Mouse (Mus musculus): ENCODE measurements around the gene Tinf2.

Tinf2 gene

GRCm38 (mm10) chr14:55702761-55703160 lies 21.1 kb upstream of the Tinf2 start:
- DNase-seq (ENCODE audit: low spot score in 2 of 2), result no peak

- DNase-seq (ENCODE audit: low spot score in 2 of 2), result no peak
Observed at GRCm38 (mm10) chr14:55701131-55701530, 19.5 kb upstream of the Tinf2 start.

GRCm38 (mm10) chr14:55697226-55697625 lies 15.6 kb upstream of the Tinf2 start:
- DNase-seq (ENCODE audit: low spot score in 2 of 2), result no peak

- DNase-seq (ENCODE audit: low spot score in 2 of 2), result no peak
Observed at GRCm38 (mm10) chr14:55689433-55689832, 7.8 kb upstream of the Tinf2 start.

- no peak for DNase-seq (ENCODE audit: low spot score in 2 of 2)
Observed at GRCm38 (mm10) chr14:55682118-55682493, 486 bp upstream of the Tinf2 start.

GRCm38 (mm10) chr14:55677615-55678014 lies 4.0 kb downstream of the Tinf2 start:
- no peak for DNase-seq (ENCODE audit: low spot score in 2 of 2)

GRCm38 (mm10) chr14:55672741-55673060 lies 8.9 kb downstream of the Tinf2 start:
- DNase-seq (ENCODE audit: low spot score in 2 of 2), result no peak

- DNase-seq (ENCODE audit: low spot score in 2 of 2), result peak; percentile 68 to 79
Observed at GRCm38 (mm10) chr14:55671833-55672740, 9.5 kb downstream of the Tinf2 start, which contains the start of the genes Gmpr2 and Nedd8. TSS of gene Gmpr2 (plus strand) at chr14:55671941. TSS of gene Nedd8 (minus strand) at chr14:55672124.

- DNase-seq (ENCODE audit: low spot score in 2 of 2), result no peak
Observed at GRCm38 (mm10) chr14:55671486-55671832, 10.2 kb downstream of the Tinf2 start.

- no peak for DNase-seq (ENCODE audit: low spot score in 2 of 2)
Observed at GRCm38 (mm10) chr14:55660636-55661035, 21.0 kb downstream of the Tinf2 start.

- peak; percentile 56 to 73 for DNase-seq (ENCODE audit: low spot score in 2 of 2)
Observed at GRCm38 (mm10) chr14:55659960-55660573, 21.6 kb downstream of the Tinf2 start, which contains the start of gene Mdp1. TSS of gene Mdp1 (minus strand) at chr14:55660508.

- no peak for DNase-seq (ENCODE audit: low spot score in 2 of 2)
Observed at GRCm38 (mm10) chr14:55658011-55658410, 23.6 kb downstream of the Tinf2 start.

- DNase-seq (ENCODE audit: low spot score in 2 of 2), result no peak
Observed at GRCm38 (mm10) chr14:55656935-55657334, 24.7 kb downstream of the Tinf2 start.

GRCm38 (mm10) chr14:55651528-55651927 lies 30.1 kb downstream of the Tinf2 start:
- no peak for DNase-seq (ENCODE audit: low spot score in 2 of 2)

GRCm38 (mm10) chr14:55649884-55650283 lies 31.7 kb downstream of the Tinf2 start, which contains the start of gene Tssk4:
TSS of gene Tssk4 (plus strand) at chr14:55650184.
- DNase-seq (ENCODE audit: low spot score in 2 of 2), result no peak

GRCm38 (mm10) chr14:55644261-55644888 lies 37.2 kb downstream of the Tinf2 start:
- DNase-seq (ENCODE audit: low spot score in 2 of 2), result no peak

- peak; percentile 75 to 81 for DNase-seq (ENCODE audit: low spot score in 2 of 2)
Observed at GRCm38 (mm10) chr14:55643060-55643907, 38.3 kb downstream of the Tinf2 start, which contains the start of gene Tm9sf1. TSS of gene Tm9sf1 (minus strand) at chr14:55643806.

- no peak for DNase-seq (ENCODE audit: low spot score in 2 of 2)
Observed at GRCm38 (mm10) chr14:55642679-55643059, 39.0 kb downstream of the Tinf2 start.

GRCm38 (mm10) chr14:55641291-55641690 lies 40.3 kb downstream of the Tinf2 start:
- no peak for DNase-seq (ENCODE audit: low spot score in 2 of 2)

GRCm38 (mm10) chr14:55640816-55641215 lies 40.8 kb downstream of the Tinf2 start:
- no peak for DNase-seq (ENCODE audit: low spot score in 2 of 2)

GRCm38 (mm10) chr14:55637795-55638194 lies 43.8 kb downstream of the Tinf2 start, which contains the start of gene Gm49378:
TSS of gene Gm49378 (minus strand) at chr14:55637895.
- DNase-seq (ENCODE audit: low spot score in 2 of 2), result no peak

Data from spleen, postnatal 14 days (tissue).